Mouse (Mus musculus) heart, embryonic 15.5 days (tissue): ENCODE measurements around the gene Ankrd35. TPM values are rescaled to one million over a fixed set of nuclear protein-coding genes. Genes with fewer than 3 reads are reported as not detected.
A peak's percentile ranks its signal among the peaks of the same experiment; 100 is the strongest.

Experiments used
- ATAC-seq: fragments of 200-750 bp; cut with Nextera tagmentation; replicated peaks from 2 replicates; pipeline ENCODE4 v1.8.0; 2017; ENCODE audit warnings: low read depth, moderate TSS enrichment; ENCODE audit not compliant: insufficient number of reproducible peaks, insufficient read depth, low FRiP score
- H3K27ac ChIP-seq: fragments of 300-500 bp; sonication (generic); 2 replicates; pipeline ENCODE4 v1.5.1; 2015; ENCODE audit warnings: mild to moderate bottlenecking, inconsistent platforms
- H3K27me3 ChIP-seq: fragments of 300-500 bp; sonication (generic); 2 replicates; pipeline ENCODE4 v1.6.1; 2015; ENCODE audit warnings: inconsistent platforms
- H3K36me3 ChIP-seq: fragments of 300-500 bp; sonication (generic); 2 replicates; pipeline ENCODE4 v1.6.1; 2015; ENCODE audit warnings: mild to moderate bottlenecking, inconsistent platforms
- H3K4me1 ChIP-seq: fragments of 300-500 bp; sonication (generic); replicated peaks from 2 replicates; pipeline ENCODE4 v1.6.1; 2015; ENCODE audit warnings: inconsistent platforms
- H3K4me2 ChIP-seq: fragments of 300-500 bp; sonication (generic); 2 replicates; pipeline ENCODE4 v1.6.1; 2015; ENCODE audit warnings: inconsistent platforms, mild to moderate bottlenecking, moderate library complexity
- H3K4me3 ChIP-seq: fragments of 300-500 bp; sonication (generic); 2 replicates; pipeline ENCODE4 v1.5.1; 2015; ENCODE audit warnings: mild to moderate bottlenecking, inconsistent platforms
- H3K9ac ChIP-seq: fragments of 300-500 bp; sonication (generic); 2 replicates; pipeline ENCODE4 v1.6.1; 2015; ENCODE audit warnings: mild to moderate bottlenecking, inconsistent platforms
- H3K9me3 ChIP-seq: fragments of 300-500 bp; sonication (generic); replicated peaks from 2 replicates; pipeline ENCODE4 v1.6.1; 2016; ENCODE audit warnings: inconsistent platforms
- WGBS: fragments of 180-500 bp; shearing (Covaris S2); methylation state at CpG from one replicate; pipeline ENCODE4 v1.1.7; 2015; ENCODE audit warnings: mixed read lengths; 5-methylcytosine and 5-hydroxymethylcytosine counted together
- polyA plus RNA-seq: library from polyadenylated mRNA; unstranded; fragments of >200 nt; fragmentation: Nextera tagmentation; extraction: Ambion mirVana; gene quantifications from 2 replicates; pipeline ENCODE4 v1.2.1, GENCODE M21; 2015

Gene Ankrd35
- polyA plus RNA-seq: 0.31 and 0.56 TPM in 2 replicates

- Histone ChIP-seq H3K4me1 (peaks cover 6% of the 10 kb centered on the region), H3K27ac (no peak within 1 kb of the TSS), H3K27me3 (no peaks in the 10 kb centered on the region), H3K4me3 (peak within 1 kb of the TSS; percentile 48), H3K9me3 (no peaks in the 10 kb centered on the region), H3K36me3 (no peaks in the 10 kb centered on the region), H3K4me2 (peak within 1 kb of the TSS; percentile 82), H3K9ac (peak within 1 kb of the TSS; percentile 10; the same call in 1 of the 2 replicates)
- WGBS: 5% methylated on average over 35 of the region's 35 CpGs
- peak; percentile 93 for ATAC-seq
These were observed at the start of gene Ankrd35 for GRCm38 (mm10) chr3:96669727-96670468. TSS of gene Ankrd35 (plus strand) at chr3:96670131.

- no peaks in the 10 kb centered on the region for H3K4me1 ChIP-seq
- H3K9ac ChIP-seq: no peak overlapping the region
- no peaks in the 10 kb centered on the region for H3K27me3 ChIP-seq
- 95% methylated on average over 4 of the region's 4 CpGs for WGBS
- H3K9me3 ChIP-seq: no peaks in the 10 kb centered on the region
- peaks cover 65% of the 10 kb centered on the region for H3K36me3 ChIP-seq
- ATAC-seq: no peak
- H3K4me3 ChIP-seq: no peak overlapping the region
- no peak overlapping the region for H3K4me2 ChIP-seq
- no peak overlapping the region for H3K27ac ChIP-seq
These were observed 46.7 kb upstream of the Ankrd35 start for GRCm38 (mm10) chr3:96623201-96623600.

GRCm38 (mm10) chr3:96629729-96630600 lies 40.0 kb upstream of the Ankrd35 start, which contains the start of gene Rbm8a:
TSS of gene Rbm8a (plus strand) at chr3:96629933.
- Histone ChIP-seq H3K9me3 (no peaks in the 10 kb centered on the region), H3K36me3 (peaks cover 27% of the 10 kb centered on the region), H3K4me1 (peaks cover 24% of the 10 kb centered on the region), H3K27ac (peak within 1 kb of the TSS; percentile 74), H3K4me3 (peak within 1 kb of the TSS; percentile 73), H3K4me2 (peak within 1 kb of the TSS; percentile 87), H3K9ac (peak within 1 kb of the TSS; percentile 62), H3K27me3 (no peaks in the 10 kb centered on the region)
- ATAC-seq: peak; percentile 94
- 1% methylated on average over 48 of the region's 48 CpGs for WGBS

- H3K27ac ChIP-seq: no peak overlapping the region
- H3K36me3 ChIP-seq: peaks cover 18% of the 10 kb centered on the region
- H3K9ac ChIP-seq: no peak overlapping the region
- peaks cover 31% of the 10 kb centered on the region for H3K4me1 ChIP-seq
- no peak overlapping the region for H3K4me3 ChIP-seq
- no peak overlapping the region for H3K4me2 ChIP-seq
- no peaks in the 10 kb centered on the region for H3K27me3 ChIP-seq
- ATAC-seq: no peak
- H3K9me3 ChIP-seq: no peaks in the 10 kb centered on the region
These were observed 37.9 kb upstream of the Ankrd35 start for GRCm38 (mm10) chr3:96632058-96632457.

GRCm38 (mm10) chr3:96634015-96634414 lies 35.9 kb upstream of the Ankrd35 start:
- Histone ChIP-seq H3K4me3 (no peak overlapping the region), H3K4me2 (no peak overlapping the region; the same call in 1 of the 2 replicates), H3K9ac (no peak overlapping the region), H3K4me1 (peaks cover 29% of the 10 kb centered on the region), H3K27ac (no peak overlapping the region), H3K27me3 (no peaks in the 10 kb centered on the region), H3K9me3 (no peaks in the 10 kb centered on the region), H3K36me3 (peaks cover 28% of the 10 kb centered on the region)
- WGBS: 49% methylated on average over 1 of the region's 1 CpGs
- no peak for ATAC-seq

GRCm38 (mm10) chr3:96634928-96635879 lies 34.7 kb upstream of the Ankrd35 start, which contains the start of the genes Pex11b and Gm42957:
TSS of gene Pex11b (plus strand) at chr3:96635376.
TSS of gene Gm42957 (plus strand) at chr3:96635474.
- Histone ChIP-seq H3K27me3 (no peaks in the 10 kb centered on the region), H3K9ac (peak within 1 kb of the TSS; percentile 88), H3K27ac (peak within 1 kb of the TSS; percentile 85), H3K36me3 (peaks cover 34% of the 10 kb centered on the region), H3K4me3 (peak within 1 kb of the TSS; percentile 84), H3K4me1 (peaks cover 25% of the 10 kb centered on the region), H3K4me2 (peak within 1 kb of the TSS; percentile 76), H3K9me3 (no peaks in the 10 kb centered on the region)
- ATAC-seq: peak; percentile 89
- WGBS: 2% methylated on average over 60 of the region's 60 CpGs

- 7% methylated on average over 15 of the region's 15 CpGs for WGBS
These were observed 34.0 kb upstream of the Ankrd35 start for GRCm38 (mm10) chr3:96635906-96636305.

GRCm38 (mm10) chr3:96636448-96636847 lies 33.5 kb upstream of the Ankrd35 start:
- ATAC-seq: no peak
- H3K27me3 ChIP-seq: no peaks in the 10 kb centered on the region
- no peak overlapping the region for H3K27ac ChIP-seq
- peak overlapping the region; percentile 88 for H3K9ac ChIP-seq
- H3K4me2 ChIP-seq: peak overlapping the region; percentile 76
- H3K9me3 ChIP-seq: no peaks in the 10 kb centered on the region
- 61% methylated on average over 11 of the region's 11 CpGs for WGBS
- H3K36me3 ChIP-seq: peaks cover 27% of the 10 kb centered on the region
- peaks cover 14% of the 10 kb centered on the region for H3K4me1 ChIP-seq
- H3K4me3 ChIP-seq: peak overlapping the region; percentile 84

More at GRCm38 (mm10) chr3:96635906-96636305, 34.0 kb upstream of the Ankrd35 start:
- H3K9ac ChIP-seq: peak overlapping the region; percentile 88
- H3K4me1 ChIP-seq: peaks cover 19% of the 10 kb centered on the region
- peak overlapping the region; percentile 84 for H3K4me3 ChIP-seq
- no peaks in the 10 kb centered on the region for H3K9me3 ChIP-seq
- no peak for ATAC-seq
- peaks cover 32% of the 10 kb centered on the region for H3K36me3 ChIP-seq
- no peaks in the 10 kb centered on the region for H3K27me3 ChIP-seq
- peak overlapping the region; percentile 76 for H3K4me2 ChIP-seq
- peak overlapping the region; percentile 85 for H3K27ac ChIP-seq

- ATAC-seq: no peak
- no peaks in the 10 kb centered on the region for H3K9me3 ChIP-seq
- peaks cover 12% of the 10 kb centered on the region for H3K4me1 ChIP-seq
- peaks cover 29% of the 10 kb centered on the region for H3K36me3 ChIP-seq
- H3K4me3 ChIP-seq: no peak overlapping the region
- H3K27ac ChIP-seq: no peak overlapping the region
- no peaks in the 10 kb centered on the region for H3K27me3 ChIP-seq
- H3K4me2 ChIP-seq: no peak overlapping the region
- no peak overlapping the region for H3K9ac ChIP-seq
- WGBS: 84% methylated on average over 1 of the region's 1 CpGs
These were observed 30.7 kb upstream of the Ankrd35 start for GRCm38 (mm10) chr3:96639219-96639618.

- peak within 1 kb of the TSS; percentile 22 for H3K4me3 ChIP-seq
- H3K27ac ChIP-seq: no peak within 1 kb of the TSS
- ATAC-seq: peak; percentile 67; the same call in 1 of the 2 replicates
- 38% methylated on average over 7 of the region's 7 CpGs for WGBS
- no peaks in the 10 kb centered on the region for H3K9me3 ChIP-seq
- peaks cover 18% of the 10 kb centered on the region for H3K36me3 ChIP-seq
- H3K27me3 ChIP-seq: no peaks in the 10 kb centered on the region
- H3K9ac ChIP-seq: no peak within 1 kb of the TSS; the same call in 1 of the 2 replicates
- peak within 1 kb of the TSS; percentile 46 for H3K4me2 ChIP-seq
- H3K4me1 ChIP-seq: peaks cover 9% of the 10 kb centered on the region
These were observed 24.8 kb upstream of the Ankrd35 start, which contains the start of gene Itga10 for GRCm38 (mm10) chr3:96645018-96645649. TSS of gene Itga10 (plus strand) at chr3:96645584.
